Mouse (Mus musculus) lung, postnatal 25 days (tissue): ENCODE measurements at regions not wholly inside any gene's neighbourhood (a gene's known extent, or its start where the extent isn't known, plus 50 kb on each side); places are given as distances from the start of the nearest gene placed in this dataset.
A peak's percentile ranks its signal among the peaks of the same experiment; 100 is the strongest.

Experiments
- DNase-seq: peaks from one replicate; pipeline ENCODE4 v3.0.0; 2022; ENCODE audit warnings: low spot score

DNA sequence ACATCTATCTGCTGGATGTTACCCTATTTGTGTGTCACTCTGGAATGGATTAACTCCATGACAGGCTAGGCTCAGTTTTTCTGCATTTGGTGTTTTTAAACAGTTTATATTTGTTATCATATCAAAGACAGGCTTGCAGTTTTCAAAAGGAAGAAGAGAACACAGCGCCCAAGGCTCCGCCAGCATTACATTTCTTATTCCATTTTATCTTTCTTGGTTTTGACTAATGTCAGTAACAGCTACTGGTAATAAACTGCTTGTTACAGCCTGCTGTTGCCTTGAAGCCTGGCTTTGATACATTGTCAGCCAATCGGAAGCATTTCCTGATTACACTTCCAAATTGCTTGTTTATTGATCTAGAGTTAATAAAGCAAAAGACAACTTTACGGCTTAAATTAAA, 219.4 kb upstream of the Mdfic start:
- no peak for DNase-seq

DNA sequence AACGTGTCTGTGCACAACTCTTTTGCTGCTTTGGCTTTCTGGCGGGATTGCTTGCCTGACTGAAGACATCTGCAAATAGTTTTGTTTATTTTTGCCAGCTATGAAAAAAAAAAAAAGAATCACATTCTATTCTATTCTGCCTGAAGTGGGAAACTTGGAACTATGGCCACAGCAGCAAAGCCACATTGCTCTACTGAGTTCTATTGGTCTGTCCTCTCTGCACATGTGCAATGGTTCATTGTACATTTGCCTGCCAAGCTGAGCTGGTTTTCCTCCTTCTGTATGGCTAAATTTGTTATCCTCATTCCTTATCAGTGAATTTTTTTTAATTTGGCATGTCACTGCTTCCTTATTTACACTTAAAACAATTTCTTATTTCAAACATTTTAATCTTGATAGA, 211.1 kb upstream of the Mdfic start:
- DNase-seq: no peak

GRCm38 (mm10) chr6:15537279-15537678, 183.2 kb upstream of the Mdfic start:
- no peak for DNase-seq

DNA sequence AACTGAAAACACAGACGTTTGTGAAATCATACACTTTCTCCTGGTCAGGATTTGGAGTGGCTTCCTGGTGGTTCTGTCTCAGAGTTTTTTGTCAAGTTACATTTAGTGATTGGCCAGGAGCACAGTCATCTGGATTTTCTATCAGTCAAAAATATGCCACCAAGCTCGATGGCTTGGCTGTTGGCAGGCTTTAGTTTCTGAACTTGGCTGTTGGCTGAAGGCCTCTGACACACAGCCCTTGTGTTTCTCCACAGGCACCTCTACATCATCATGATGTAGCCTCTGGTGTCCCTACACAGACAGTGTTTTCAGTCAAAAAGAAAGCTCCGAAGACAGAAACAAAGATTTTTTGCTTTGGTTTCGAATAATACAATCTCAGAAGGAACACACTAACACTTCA, 178.5 kb upstream of the Mdfic start:
- DNase-seq: no peak

- peak; percentile 4 for DNase-seq
Observed at GRCm38 (mm10) chr6:15543516-15544080, 176.9 kb upstream of the Mdfic start.

- DNase-seq: no peak
Observed at GRCm38 (mm10) chr6:15548833-15549232, 171.6 kb upstream of the Mdfic start.

GRCm38 (mm10) chr6:15592780-15593179, 127.7 kb upstream of the Mdfic start:
- DNase-seq: no peak

GRCm38 (mm10) chr6:15597226-15597983, 123.1 kb upstream of the Mdfic start:
- DNase-seq: no peak

- DNase-seq: no peak
Observed at GRCm38 (mm10) chr6:15610208-15610607, 110.3 kb upstream of the Mdfic start.

- DNase-seq: peak; percentile 9
Observed at GRCm38 (mm10) chr6:15625910-15626564, 94.4 kb upstream of the Mdfic start.

- no peak for DNase-seq
Observed at GRCm38 (mm10) chr6:15638548-15638947, 81.9 kb upstream of the Mdfic start.

- DNase-seq: no peak
Observed at GRCm38 (mm10) chr6:15639378-15639777, 81.1 kb upstream of the Mdfic start.

- no peak for DNase-seq
Observed at GRCm38 (mm10) chr6:15639809-15640479, 80.5 kb upstream of the Mdfic start.

GRCm38 (mm10) chr6:15644311-15644710, 76.2 kb upstream of the Mdfic start:
- no peak for DNase-seq

- no peak for DNase-seq
Observed at GRCm38 (mm10) chr6:15647499-15647898, 73.0 kb upstream of the Mdfic start.
